Mouse (Mus musculus): Measurements from ENCODE around the gene Nxnl1. TPM values are rescaled to one million over a fixed set of nuclear protein-coding genes. Genes with fewer than 3 reads are reported as not detected.

Gene Nxnl1
- total RNA-seq, 1 experiment from 2014 or later: 1.0 TPM

DNA sequence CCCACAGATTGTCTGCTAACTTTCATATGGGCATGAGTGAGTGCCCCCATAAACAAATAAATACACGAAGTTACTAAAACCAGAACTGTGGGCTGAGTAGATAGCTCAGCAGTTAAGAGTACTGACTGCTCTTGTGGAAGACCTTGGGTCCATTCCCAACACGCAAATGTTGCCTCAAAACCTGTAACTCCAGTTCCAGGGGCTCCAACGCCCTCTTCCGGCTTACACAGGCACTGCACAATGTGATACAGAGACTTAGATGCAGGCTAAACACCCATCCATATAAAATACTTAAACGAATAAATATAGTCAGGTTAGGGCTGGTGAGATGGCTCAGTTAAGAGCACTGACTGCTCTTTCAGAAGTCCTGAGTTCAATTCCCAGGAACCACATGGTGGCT lies 51.4 kb downstream of the Nxnl1 start:
- DNase-seq: no peak

DNA sequence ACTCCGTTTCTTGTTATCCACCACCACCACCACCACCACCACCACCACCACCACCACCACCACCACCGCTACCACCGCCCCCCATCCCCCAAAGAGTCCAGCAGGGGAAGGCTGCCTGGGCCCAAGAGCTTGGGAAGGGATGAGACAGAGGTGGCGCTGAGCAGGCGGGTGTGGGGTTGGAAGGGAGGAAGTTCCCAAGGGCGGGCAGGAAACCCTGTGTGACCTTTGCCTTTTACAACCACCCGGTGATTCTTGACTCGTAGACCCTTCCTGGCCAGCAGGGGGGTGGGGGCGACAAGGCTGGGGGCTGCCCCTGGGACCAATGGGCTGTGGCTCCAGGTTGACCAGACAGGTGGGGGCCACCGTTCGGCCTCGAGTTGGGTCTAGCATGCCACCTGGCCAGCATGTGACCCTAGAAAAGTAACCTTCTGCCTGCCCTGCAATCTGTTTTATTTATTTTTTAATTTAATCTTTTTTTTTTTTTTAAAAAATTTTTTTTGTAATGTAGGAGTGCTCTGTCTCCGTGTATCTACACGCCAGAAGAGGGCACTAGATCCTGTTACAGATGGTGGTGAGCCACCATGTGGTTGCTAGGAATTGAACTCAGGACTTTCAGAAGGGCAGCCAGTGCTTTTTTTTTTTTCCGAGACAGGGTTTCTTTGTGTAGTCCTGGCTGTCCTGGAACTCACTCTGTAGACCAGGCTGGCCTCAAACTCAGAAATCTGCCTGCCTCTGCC lies 53.2 kb downstream of the Nxnl1 start:
- DNase-seq: peak; percentile 58

DNA sequence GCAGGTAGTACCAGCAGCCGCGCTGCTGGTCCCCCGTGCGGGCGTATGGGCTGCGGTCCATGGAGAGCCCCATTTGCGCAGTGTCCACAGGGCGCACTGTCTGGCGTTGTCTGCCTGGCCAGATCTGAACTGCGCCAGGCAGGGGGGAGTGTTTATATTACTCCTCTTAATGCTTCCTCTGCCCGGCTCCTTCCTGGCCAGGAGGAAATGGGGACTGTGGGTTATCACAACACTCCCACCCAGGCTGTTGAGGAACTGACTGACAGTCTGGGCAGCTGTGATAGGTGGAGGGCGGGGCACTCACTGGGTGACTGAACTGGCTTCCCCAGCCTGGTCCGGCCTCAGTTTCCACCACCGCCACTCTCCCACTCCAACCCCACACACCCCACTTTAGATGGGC lies 54.8 kb downstream of the Nxnl1 start, which contains the start of gene Plvap:
TSS of gene Plvap (minus strand) at position 109 of the 400 bp plus-strand sequence.
- DNase-seq: peak; percentile 38

Other genes starting within 250 kb of the Nxnl1 start
- 165 and 179 TPM in 2 replicates for gene Use1, start 199.8 kb downstream of the Nxnl1 start, total RNA-seq (2021)
- gene Ocel1, start 195.3 kb downstream of the Nxnl1 start, total RNA-seq (2021): 17.4 and 17.9 TPM in 2 replicates
- 61.1 and 65.7 TPM in 2 replicates for gene Nr2f6, start 184.6 kb downstream of the Nxnl1 start, total RNA-seq (2021)
- gene Ushbp1, start 170.8 kb downstream of the Nxnl1 start, total RNA-seq (2021): 30.9 and 37.6 TPM in 2 replicates
- 85.5 and 88.4 TPM in 2 replicates for gene Babam1, start 169.7 kb downstream of the Nxnl1 start, total RNA-seq (2021)
- 5.8 and 6.9 TPM in 2 replicates for gene Ankle1, start 160.6 kb downstream of the Nxnl1 start, total RNA-seq (2021)
- gene Abhd8, start 102.9 kb downstream of the Nxnl1 start, total RNA-seq (2021): 43.3 and 44.7 TPM in 2 replicates
- 145 and 164 TPM in 2 replicates for gene Mrpl34, start 101.6 kb downstream of the Nxnl1 start, total RNA-seq (2021)
- 54.4 and 57.8 TPM in 2 replicates for gene Dda1, start 97.4 kb downstream of the Nxnl1 start, total RNA-seq (2021)
- gene Ano8, start 80.6 kb downstream of the Nxnl1 start, total RNA-seq (2021): 14.8 and 17.2 TPM in 2 replicates
- 20.0 and 21.5 TPM in 2 replicates for gene Gtpbp3, start 78.5 kb downstream of the Nxnl1 start, total RNA-seq (2021)
- gene Plvap, start 54.8 kb downstream of the Nxnl1 start, total RNA-seq (2021): 116 and 123 TPM in 2 replicates
- gene Ccdc194, start 40.9 kb downstream of the Nxnl1 start, total RNA-seq (2021): not detected in 2 replicates
- 45.6 and 47.9 TPM in 2 replicates for gene Bst2, start 29.1 kb downstream of the Nxnl1 start, total RNA-seq (2021)
- gene Mvb12a, start 23.7 kb downstream of the Nxnl1 start, total RNA-seq (2021): 63.2 and 66.3 TPM in 2 replicates
- gene Tmem221, start 7.7 kb downstream of the Nxnl1 start, total RNA-seq (2021): 1.8 and 4.2 TPM in 2 replicates
- 91.6 and 93.6 TPM in 2 replicates for gene Slc27a1, start 2.3 kb upstream of the Nxnl1 start, total RNA-seq (2021)
- gene Pgls, start 25.6 kb upstream of the Nxnl1 start, total RNA-seq (2021): 212 and 250 TPM in 2 replicates
- 2.6 and 6.2 TPM in 2 replicates for gene Fam129c, start 31.0 kb upstream of the Nxnl1 start, total RNA-seq (2021)
- 60.0 and 62.0 TPM in 2 replicates for gene Colgalt1, start 44.4 kb upstream of the Nxnl1 start, total RNA-seq (2021)
- gene Unc13a, start 105.2 kb upstream of the Nxnl1 start, total RNA-seq (2021): 7.2 and 7.7 TPM in 2 replicates
- 17.4 and 21.4 TPM in 2 replicates for gene Jak3, start 109.7 kb upstream of the Nxnl1 start, total RNA-seq (2021)
- gene Insl3, start 122.6 kb upstream of the Nxnl1 start, total RNA-seq (2021): 8.0 and 9.8 TPM in 2 replicates
- 5.4 and 7.4 TPM in 2 replicates for gene B3gnt3, start 135.2 kb upstream of the Nxnl1 start, total RNA-seq (2021)
- gene Fcho1, start 159.1 kb upstream of the Nxnl1 start, total RNA-seq (2021): 5.4 and 13.9 TPM in 2 replicates

Measured in adrenal gland, postnatal 14 days (tissue).